ENCODE assay signal across 24 mouse cellular contexts in the genomic region with DNA sequence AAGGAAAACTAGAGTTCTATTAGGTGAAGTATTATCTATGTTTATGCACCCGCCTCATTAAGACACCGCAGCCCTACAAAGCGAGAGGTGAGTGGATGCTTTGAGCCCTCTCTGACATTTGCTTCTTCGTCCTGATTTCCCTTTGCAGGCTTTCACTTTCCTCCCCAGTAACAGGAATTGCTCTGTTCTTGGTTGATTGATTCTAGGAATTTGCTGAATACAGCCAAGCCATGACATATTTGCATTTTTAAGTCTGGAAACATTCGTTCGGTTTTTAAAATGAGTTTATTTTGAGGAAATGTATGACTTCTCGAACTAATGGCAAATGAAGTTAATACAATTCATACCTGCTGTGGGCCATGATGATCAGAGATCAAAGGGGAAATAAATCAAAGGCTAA.
A peak's percentile ranks its signal among the peaks of the same experiment; 100 is the strongest.
DNase-seq lines count a peak whose midpoint lies in the region; ATAC-seq and TF ChIP-seq lines count a peak whose summit lies in the region.
"Had no signal": no experiment of that assay in that cellular context is flagged by ENCODE, and none has a peak within 500 bp of the region (broad histone marks: within the 10 kb centered on the region; RNA-seq: fewer than 3 reads in every experiment).

No protein-coding gene starts in this region.

- no peak for ATAC-seq in midbrain, embryonic 11.5 days (ENCODE audit: low FRiP score)
- ATAC-seq in midbrain, embryonic 13.5 days = no peak
- ATAC-seq in Patski = peak; percentile 62
- ATAC-seq: forebrain, embryonic 14.5 days; forebrain, embryonic 16.5 days had no signal

- in situ Hi-C loops in Patski (cut with MboI; ENCODE audit: low pct_unique_long_range_greater_than_20kb) = no loop called here

- H3K27me3 ChIP-seq in midbrain, embryonic 11.5 days (ENCODE audit: control insufficient read depth, insufficient read depth, low read length) = no peaks in the 10 kb centered on the region
- no peaks in the 10 kb centered on the region for H3K27me3 ChIP-seq in midbrain, embryonic 13.5 days
- H3K27me3 ChIP-seq in Patski = no peaks in the 10 kb centered on the region
- H3K27me3 ChIP-seq: embryonic facial prominence, embryonic 15.5 days; forebrain, embryonic 12.5 days had no signal

- no peak overlapping the region for H3K4me2 ChIP-seq in midbrain, embryonic 11.5 days
- H3K4me2 ChIP-seq in midbrain, embryonic 13.5 days (replicated peaks) = no peak overlapping the region
- H3K4me2 ChIP-seq: embryonic facial prominence, embryonic 13.5 days; embryonic facial prominence, embryonic 15.5 days; forebrain, embryonic 12.5 days had no signal

- no peak overlapping the region for H3K9ac ChIP-seq in midbrain, embryonic 11.5 days (ENCODE audit: low read length)
- no peak overlapping the region for H3K9ac ChIP-seq in midbrain, embryonic 13.5 days (replicated peaks)
- H3K9ac ChIP-seq: embryonic facial prominence, embryonic 13.5 days; embryonic facial prominence, embryonic 15.5 days; forebrain, embryonic 12.5 days had no signal

- H3K27ac ChIP-seq in midbrain, embryonic 11.5 days (ENCODE audit: low read depth, low read length) = no peak overlapping the region; the same call in 1 of the 2 replicates
- H3K27ac ChIP-seq in midbrain, embryonic 13.5 days = no peak overlapping the region
- H3K27ac ChIP-seq: embryonic facial prominence, embryonic 13.5 days; embryonic facial prominence, embryonic 15.5 days; forebrain, embryonic 10.5 days; forebrain, embryonic 12.5 days had no signal

- no peaks in the 10 kb centered on the region for H3K4me1 ChIP-seq in midbrain, embryonic 11.5 days (ENCODE audit: control insufficient read depth, insufficient read depth, low read length)
- H3K4me1 ChIP-seq in midbrain, embryonic 13.5 days (replicated peaks) = peaks cover 15% of the 10 kb centered on the region

- 68% methylated on average over 7 of the region's 7 CpGs for WGBS in midbrain, embryonic 11.5 days
- 52% methylated on average over 7 of the region's 7 CpGs for WGBS in midbrain, embryonic 13.5 days

- H3K36me3 ChIP-seq in midbrain, embryonic 11.5 days (ENCODE audit: control insufficient read depth, insufficient read depth, low read length) = no peaks in the 10 kb centered on the region
- no peaks in the 10 kb centered on the region for H3K36me3 ChIP-seq in midbrain, embryonic 13.5 days
- H3K36me3 ChIP-seq: embryonic facial prominence, embryonic 13.5 days; embryonic facial prominence, embryonic 15.5 days; forebrain, embryonic 10.5 days; forebrain, embryonic 12.5 days had no signal

- no peak for TF ChIP-seq CTCF in Patski (IDR thresholded peaks at IDR 0.05)

- H3K9me3 ChIP-seq in midbrain, embryonic 11.5 days (ENCODE audit: control insufficient read depth, low read length) = no peaks in the 10 kb centered on the region
- no peaks in the 10 kb centered on the region for H3K9me3 ChIP-seq in midbrain, embryonic 13.5 days
- H3K9me3 ChIP-seq: embryonic facial prominence, embryonic 13.5 days; embryonic facial prominence, embryonic 15.5 days; forebrain, embryonic 10.5 days; forebrain, embryonic 12.5 days had no signal

- POLR2A ChIA-PET in Patski (lab: Charles Lee) = no interaction called here

- H3K4me3 ChIP-seq in midbrain, embryonic 11.5 days (ENCODE audit: low read depth, low read length) = no peak overlapping the region
- no peak overlapping the region for H3K4me3 ChIP-seq in midbrain, embryonic 13.5 days (replicated peaks)
- H3K4me3 ChIP-seq: embryonic facial prominence, embryonic 13.5 days; embryonic facial prominence, embryonic 15.5 days; erythroblast, embryonic 14.5 days; forebrain, embryonic 10.5 days; forebrain, embryonic 12.5 days had no signal

- CTCF ChIA-PET in Patski (lab: Charles Lee) = no interaction called here

- DNase-seq in kidney, adult 9 months = peak; percentile 4
- no peak for DNase-seq in kidney, postnatal 14 days
- peak; percentile 56 for DNase-seq in midbrain, embryonic 11.5 days (ENCODE audit: low spot score, missing footprints)
- DNase-seq in Patski (ENCODE audit: low read depth, low spot score) = peak; percentile 15
- no peak for DNase-seq in lung, postnatal 14 days
- DNase-seq in layer of hippocampus, postnatal 14 days (ENCODE audit: low spot score in 2 of 2) = no peak
- DNase-seq: adrenal gland, adult 2 months; adrenal gland, postnatal 10 days; adrenal gland, postnatal 25 days; cerebellum, adult 11 months; cerebellum, adult 18-20 months; cerebellum, adult 8-10 months; cerebellum, adult 9-11 months; cerebellum, postnatal 14 days; cerebellum, postnatal 36 days; embryo, embryonic 11 days had no signal

Comparison
In these comparisons a context has a peak if more than half of its experiments do, and no peak if none do; other contexts are left out.
1. DNase-seq: peak in kidney, adult 9 months (single experiment), midbrain, embryonic 11.5 days (single experiment) and Patski (single experiment); none in kidney, postnatal 14 days (single experiment), lung, postnatal 14 days (single experiment) and layer of hippocampus, postnatal 14 days (0 of 2).